Mouse (Mus musculus): ENCODE data around the gene Gm21083.
"Not testable (repeated sequence)": the region's sequence is repeated elsewhere in the genome, so short reads cannot be mapped to it uniquely, and the experiment has no call there.

- not testable (repeated sequence) for TF ChIP-seq CTCF, EP300 (IDR thresholded peaks at IDR 0.05; ENCODE audit: low read depth)
Observed at GRCm38 (mm10) chr5:15558654-15559053, 18.5 kb upstream of the Gm21083 start.

All from heart, postnatal 0 days (tissue).